Mouse (Mus musculus): ENCODE measurements around the gene Cers3. TPM values are rescaled to one million over a fixed set of nuclear protein-coding genes. Genes with fewer than 3 reads are reported as not detected.

Cers3 gene
- total and polyA plus RNA-seq, 2 experiments from 2014 or later: 0.77 to 0.81 TPM

GRCm38 (mm10) chr7:66831295-66831694 is 88.0 kb downstream of the Cers3 start:
- no peak overlapping the region for H3K4me2 ChIP-seq (ENCODE audit: low read depth)
- no peak overlapping the region for H3K4me3 ChIP-seq (ENCODE audit: low read depth, low read length)
- H3K9ac ChIP-seq: no peak overlapping the region
- 0 out of 2 replicates have a peak, but pooled peaks cover 5% of the 10 kb centered on the region for H3K4me1 ChIP-seq (ENCODE audit: insufficient read depth)
- no peak overlapping the region for H3K27ac ChIP-seq (ENCODE audit: low read depth, low read length)
- WGBS: 22% methylated on average over 5 of the region's 5 CpGs
- no peaks in the 10 kb centered on the region for H3K9me3 ChIP-seq (ENCODE audit: low read length)
- no peak for TF ChIP-seq CTCF (IDR thresholded peaks at IDR 0.05; ENCODE audit: low read depth)
- ATAC-seq (no peak), DNase-seq (peak; percentile 50)
- H3K36me3 ChIP-seq (ENCODE audit: insufficient read depth): no peaks in the 10 kb centered on the region
- H3K27me3 ChIP-seq (ENCODE audit: insufficient read depth, low read length): no peaks in the 10 kb centered on the region

DNA sequence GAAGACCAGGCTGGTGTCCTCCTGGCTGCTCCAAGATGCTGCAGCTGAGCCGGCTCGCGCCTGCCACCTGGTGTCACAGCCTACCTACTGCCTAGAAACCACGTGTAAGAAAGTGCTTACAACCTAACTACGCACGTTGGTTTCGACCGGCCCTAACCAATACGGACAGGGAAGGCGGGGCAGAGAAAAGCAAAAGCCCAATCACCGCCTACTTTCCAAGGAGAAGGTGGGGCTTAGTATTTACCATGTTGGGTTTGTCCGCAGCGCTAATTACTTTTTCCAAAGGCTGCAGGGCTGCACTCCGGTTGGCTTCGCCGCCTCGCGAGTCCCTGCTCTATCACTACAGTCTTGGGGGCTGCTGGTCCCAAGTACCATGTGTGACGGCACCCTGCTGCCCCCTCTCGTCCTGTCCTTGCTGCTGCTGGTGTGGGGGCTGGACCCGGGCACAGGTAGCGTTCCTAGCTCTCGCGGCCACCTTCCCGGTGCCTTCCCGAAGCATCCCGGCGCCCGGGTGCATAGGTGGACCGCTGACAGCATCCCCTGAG is 96.2 kb downstream of the Cers3 start, which contains the start of gene Adamts17:
Gene Adamts17, plus strand, starts transcription at position 273 of the 545 bp plus-strand sequence.
- ATAC-seq (peak; percentile 99), DNase-seq (peak; percentile 96)
- Histone ChIP-seq H3K4me2 (ENCODE audit: low read depth) (peak within 1 kb of the TSS; percentile 100), H3K27me3 (ENCODE audit: insufficient read depth, low read length) (no peaks in the 10 kb centered on the region), H3K36me3 (ENCODE audit: insufficient read depth) (no peaks in the 10 kb centered on the region), H3K9me3 (ENCODE audit: low read length) (no peaks in the 10 kb centered on the region), H3K27ac (ENCODE audit: low read depth, low read length) (no peak within 1 kb of the TSS), H3K4me3 (ENCODE audit: low read depth, low read length) (peak within 1 kb of the TSS; percentile 63), H3K4me1 (ENCODE audit: insufficient read depth) (peaks cover 3% of the 10 kb centered on the region; the same call in 1 of the 2 replicates), H3K9ac (peak within 1 kb of the TSS; percentile 57)
- WGBS: under 1% methylated on average over 30 of the region's 30 CpGs
- TF ChIP-seq CTCF (IDR thresholded peaks at IDR 0.05; ENCODE audit: low read depth): peak; percentile 94

- Histone ChIP-seq H3K4me3 (ENCODE audit: low read depth, low read length) (peak overlapping the region; percentile 63), H3K4me2 (ENCODE audit: low read depth) (peak overlapping the region; percentile 100), H3K4me1 (ENCODE audit: insufficient read depth) (peaks cover 3% of the 10 kb centered on the region; the same call in 1 of the 2 replicates), H3K27ac (ENCODE audit: low read depth, low read length) (no peak overlapping the region), H3K9me3 (ENCODE audit: low read length) (no peaks in the 10 kb centered on the region), H3K9ac (peak overlapping the region; percentile 57), H3K36me3 (ENCODE audit: insufficient read depth) (no peaks in the 10 kb centered on the region), H3K27me3 (ENCODE audit: insufficient read depth, low read length) (no peaks in the 10 kb centered on the region)
- WGBS: under 1% methylated on average over 75 of the region's 76 CpGs
- peak; percentile 52 for TF ChIP-seq CTCF (IDR thresholded peaks at IDR 0.05; ENCODE audit: low read depth)
- peak; percentile 47 for DNase-seq
- ATAC-seq: peak; percentile 28
Measured at GRCm38 (mm10) chr7:66840008-66840719, 96.9 kb downstream of the Cers3 start.

DNA sequence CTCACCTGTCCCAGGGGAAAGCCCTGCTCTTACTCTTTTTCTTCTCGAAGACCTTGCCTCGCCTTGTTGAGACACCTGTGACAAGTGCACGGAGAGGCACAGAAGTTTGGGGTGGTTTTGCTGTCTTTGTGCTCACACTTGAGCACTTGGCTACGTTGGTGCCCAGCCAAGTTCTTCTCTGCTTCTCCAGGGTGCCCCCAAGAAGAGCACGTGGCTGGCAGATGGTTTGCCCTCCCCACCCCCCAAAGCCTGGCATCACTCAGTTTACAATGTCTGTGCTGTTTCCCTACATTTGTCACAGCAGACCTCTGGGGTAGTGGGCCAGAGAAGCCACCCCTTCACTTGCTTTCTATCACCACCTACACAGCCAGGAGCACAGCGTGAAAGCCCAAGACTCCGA is 97.9 kb downstream of the Cers3 start:
- DNase-seq (peak; percentile 40), ATAC-seq (no peak)
- Histone ChIP-seq H3K36me3 (ENCODE audit: insufficient read depth) (no peaks in the 10 kb centered on the region), H3K9me3 (ENCODE audit: low read length) (no peaks in the 10 kb centered on the region), H3K27ac (ENCODE audit: low read depth, low read length) (no peak overlapping the region), H3K4me2 (ENCODE audit: low read depth) (peak overlapping the region; percentile 100), H3K27me3 (ENCODE audit: insufficient read depth, low read length) (no peaks in the 10 kb centered on the region), H3K4me3 (ENCODE audit: low read depth, low read length) (no peak overlapping the region), H3K4me1 (ENCODE audit: insufficient read depth) (peaks cover 3% of the 10 kb centered on the region; the same call in 1 of the 2 replicates), H3K9ac (no peak overlapping the region)
- TF ChIP-seq CTCF (IDR thresholded peaks at IDR 0.05; ENCODE audit: low read depth): no peak
- 55% methylated on average over 7 of the region's 7 CpGs for WGBS

- H3K27me3 ChIP-seq (ENCODE audit: insufficient read depth, low read length): no peaks in the 10 kb centered on the region
- H3K4me3 ChIP-seq (ENCODE audit: low read depth, low read length): no peak overlapping the region
- peak; percentile 78 for TF ChIP-seq CTCF (IDR thresholded peaks at IDR 0.05; ENCODE audit: low read depth)
- H3K9me3 ChIP-seq (ENCODE audit: low read length): no peaks in the 10 kb centered on the region
- ATAC-seq: no peak
- peak; percentile 87 for DNase-seq
- H3K9ac ChIP-seq: no peak overlapping the region
- no peak overlapping the region; the same call in 1 of the 2 replicates for H3K4me2 ChIP-seq (ENCODE audit: low read depth)
- H3K27ac ChIP-seq (ENCODE audit: low read depth, low read length): no peak overlapping the region
- H3K4me1 ChIP-seq (ENCODE audit: insufficient read depth): peaks cover 3% of the 10 kb centered on the region; the same call in 1 of the 2 replicates
- no peaks in the 10 kb centered on the region for H3K36me3 ChIP-seq (ENCODE audit: insufficient read depth)
- 48% methylated on average over 10 of the region's 10 CpGs for WGBS
Measured at GRCm38 (mm10) chr7:66842021-66842420, 98.7 kb downstream of the Cers3 start.

GRCm38 (mm10) chr7:66843846-66844245 is 100.5 kb downstream of the Cers3 start:
- Histone ChIP-seq H3K4me1 (ENCODE audit: insufficient read depth) (peaks cover 3% of the 10 kb centered on the region; the same call in 1 of the 2 replicates), H3K9ac (no peak overlapping the region), H3K4me3 (ENCODE audit: low read depth, low read length) (no peak overlapping the region), H3K27ac (ENCODE audit: low read depth, low read length) (no peak overlapping the region), H3K4me2 (ENCODE audit: low read depth) (no peak overlapping the region), H3K27me3 (ENCODE audit: insufficient read depth, low read length) (no peaks in the 10 kb centered on the region), H3K9me3 (ENCODE audit: low read length) (no peaks in the 10 kb centered on the region), H3K36me3 (ENCODE audit: insufficient read depth) (no peaks in the 10 kb centered on the region)
- DNase-seq (no peak), ATAC-seq (no peak)
- TF ChIP-seq CTCF (IDR thresholded peaks at IDR 0.05; ENCODE audit: low read depth): no peak
- whole genome bisulfite sequencing: 90% methylated on average over 2 of the region's 2 CpGs

DNA sequence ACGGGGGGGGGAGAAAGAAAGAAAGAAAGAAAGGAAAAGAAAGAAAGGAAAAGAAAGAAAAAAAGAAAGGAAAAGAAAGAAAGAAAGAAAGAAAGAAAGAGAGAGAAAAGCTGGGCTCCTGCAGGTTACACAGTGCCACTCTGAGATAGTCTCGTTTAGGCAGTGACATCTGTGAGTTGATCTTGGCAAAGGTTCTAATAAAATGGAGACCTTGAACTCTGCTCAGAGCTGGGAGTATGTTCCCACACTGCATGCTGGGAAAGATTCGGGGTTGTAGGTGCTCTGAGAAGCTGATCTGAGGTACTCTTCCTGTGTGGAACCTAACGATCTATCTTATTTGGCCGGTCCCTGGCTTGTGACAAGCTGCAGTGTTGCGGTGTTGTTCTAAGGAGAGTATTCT is 103.3 kb downstream of the Cers3 start:
- H3K4me2 ChIP-seq (ENCODE audit: low read depth): no peak overlapping the region
- TF ChIP-seq CTCF (IDR thresholded peaks at IDR 0.05; ENCODE audit: low read depth): no peak
- ATAC-seq: no peak
- H3K9me3 ChIP-seq (ENCODE audit: low read length): no peaks in the 10 kb centered on the region
- WGBS: 66% methylated on average over 6 of the region's 6 CpGs
- DNase-seq: no peak
- H3K4me3 ChIP-seq (ENCODE audit: low read depth, low read length): no peak overlapping the region
- no peak overlapping the region for H3K27ac ChIP-seq (ENCODE audit: low read depth, low read length)
- H3K36me3 ChIP-seq (ENCODE audit: insufficient read depth): no peaks in the 10 kb centered on the region
- H3K9ac ChIP-seq: no peak overlapping the region
- H3K4me1 ChIP-seq (ENCODE audit: insufficient read depth): no peaks in the 10 kb centered on the region
- H3K27me3 ChIP-seq (ENCODE audit: insufficient read depth, low read length): no peaks in the 10 kb centered on the region
